Mouse (Mus musculus) lung, postnatal 0 days (tissue): ENCODE measurements around the gene Prl2c2.
"Not testable (repeated sequence)": the region's sequence is repeated elsewhere in the genome, so short reads cannot be mapped to it uniquely, and the experiment has no call there.

ENCODE experiments used
- CTCF ChIP-seq: IDR thresholded peaks from 2 replicates; pipeline ENCODE4 v1.5.1; 2016; ENCODE audit warnings: antibody characterized with exemption, mild to moderate bottlenecking
- EP300 ChIP-seq: IDR thresholded peaks from 2 replicates; pipeline ENCODE4 v1.6.1; 2016; ENCODE audit warnings: antibody characterized with exemption, mild to moderate bottlenecking, control low read depth

DNA sequence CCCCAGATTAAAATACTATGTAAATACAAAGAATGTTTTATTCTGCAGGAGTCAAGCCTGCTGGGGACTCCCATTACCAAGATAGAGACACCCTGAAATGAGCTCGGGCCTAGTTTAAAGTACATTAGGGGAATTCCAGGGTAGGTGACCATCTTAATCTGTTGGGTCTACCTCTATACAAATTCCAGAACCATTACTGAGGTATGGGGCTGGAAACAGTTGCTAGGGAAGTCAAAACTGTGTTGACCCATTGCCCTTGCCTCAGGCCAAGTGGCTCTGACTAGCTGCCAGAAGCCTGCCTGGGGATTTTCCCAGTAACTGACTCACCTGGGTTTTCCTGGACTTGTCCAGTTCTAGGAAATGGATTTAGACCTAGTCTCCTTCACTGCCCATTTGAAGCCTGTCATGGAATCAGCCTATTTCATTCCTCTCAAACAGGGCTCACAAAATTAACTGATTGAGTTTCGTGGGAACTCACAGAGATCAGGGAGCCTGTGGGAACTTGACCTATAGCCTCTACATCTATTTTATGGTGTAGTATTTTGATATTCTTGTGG lies 8.9 kb upstream of the Prl2c2 start:
- not testable (repeated sequence) for TF ChIP-seq CTCF, EP300
